Mouse (Mus musculus): ENCODE results near the gene Chrnb4. TPM values are rescaled to one million over a fixed set of nuclear protein-coding genes. Genes with fewer than 3 reads are reported as not detected.

The Chrnb4 gene
- polyA plus RNA-seq, 1 experiment from 2014 or later = 0.59 TPM

GRCm38 (mm10) chr9:55003609-55004008, 45.0 kb downstream of the Chrnb4 start:
- 72% methylated on average over 4 of the region's 4 CpGs for WGBS
- no peak for DNase-seq (ENCODE audit: low spot score)
- no peaks in the 10 kb centered on the region for H3K4me1 ChIP-seq
- no peak overlapping the region for H3K4me3 ChIP-seq
- no peaks in the 10 kb centered on the region for H3K36me3 ChIP-seq
- H3K27ac ChIP-seq = no peak overlapping the region
- no peaks in the 10 kb centered on the region for H3K27me3 ChIP-seq (ENCODE audit: insufficient read depth, poor library complexity, severe bottlenecking)
- no peaks in the 10 kb centered on the region for H3K9me3 ChIP-seq

- no peaks in the 10 kb centered on the region for H3K36me3 ChIP-seq
- H3K27ac ChIP-seq = no peak overlapping the region
- H3K9me3 ChIP-seq = no peaks in the 10 kb centered on the region
- no peaks in the 10 kb centered on the region for H3K4me1 ChIP-seq
- H3K4me3 ChIP-seq = no peak overlapping the region
- no peak for DNase-seq (ENCODE audit: low spot score)
- H3K27me3 ChIP-seq (ENCODE audit: insufficient read depth, poor library complexity, severe bottlenecking) = no peaks in the 10 kb centered on the region
- WGBS = 38% methylated on average over 3 of the region's 3 CpGs
These were observed 52.9 kb downstream of the Chrnb4 start for GRCm38 (mm10) chr9:54995645-54996044.

GRCm38 (mm10) chr9:54994381-54994780, 54.2 kb downstream of the Chrnb4 start:
- DNase-seq (ENCODE audit: low spot score) = no peak
- H3K27ac ChIP-seq = no peak overlapping the region
- H3K4me1 ChIP-seq = no peaks in the 10 kb centered on the region
- H3K27me3 ChIP-seq (ENCODE audit: insufficient read depth, poor library complexity, severe bottlenecking) = no peaks in the 10 kb centered on the region
- WGBS = 62% methylated on average over 3 of the region's 3 CpGs
- no peak overlapping the region for H3K4me3 ChIP-seq
- no peaks in the 10 kb centered on the region for H3K36me3 ChIP-seq
- no peaks in the 10 kb centered on the region for H3K9me3 ChIP-seq

GRCm38 (mm10) chr9:54990362-54990761, 58.2 kb downstream of the Chrnb4 start:
- Histone ChIP-seq H3K4me3 (no peak overlapping the region), H3K4me1 (no peaks in the 10 kb centered on the region), H3K27me3 (ENCODE audit: insufficient read depth, poor library complexity, severe bottlenecking) (no peaks in the 10 kb centered on the region), H3K9me3 (no peaks in the 10 kb centered on the region), H3K27ac (no peak overlapping the region), H3K36me3 (no peaks in the 10 kb centered on the region)
- DNase-seq (ENCODE audit: low spot score) = no peak
- 72% methylated on average over 3 of the region's 3 CpGs for WGBS

GRCm38 (mm10) chr9:54982401-54982800, 66.2 kb downstream of the Chrnb4 start:
- H3K9me3 ChIP-seq = no peaks in the 10 kb centered on the region
- peaks cover 10% of the 10 kb centered on the region; the same call in 1 of the 2 replicates for H3K4me1 ChIP-seq
- H3K27ac ChIP-seq = no peak overlapping the region
- DNase-seq (ENCODE audit: low spot score) = no peak
- 9% methylated on average over 7 of the region's 7 CpGs for WGBS
- H3K36me3 ChIP-seq = no peaks in the 10 kb centered on the region
- H3K27me3 ChIP-seq (ENCODE audit: insufficient read depth, poor library complexity, severe bottlenecking) = peaks cover 50% of the 10 kb centered on the region
- peak overlapping the region; percentile 73 for H3K4me3 ChIP-seq

GRCm38 (mm10) chr9:54981291-54982191, 67.0 kb downstream of the Chrnb4 start:
- under 1% methylated on average over 85 of the region's 85 CpGs for WGBS
- Histone ChIP-seq H3K36me3 (no peaks in the 10 kb centered on the region), H3K27ac (peak overlapping the region; percentile 30; the same call in 1 of the 2 replicates), H3K4me1 (peaks cover 10% of the 10 kb centered on the region; the same call in 1 of the 2 replicates), H3K4me3 (peak overlapping the region; percentile 73), H3K9me3 (no peaks in the 10 kb centered on the region), H3K27me3 (ENCODE audit: insufficient read depth, poor library complexity, severe bottlenecking) (peaks cover 50% of the 10 kb centered on the region)
- peak; percentile 83 for DNase-seq (ENCODE audit: low spot score)

- Histone ChIP-seq H3K4me3 (peak within 1 kb of the TSS; percentile 73), H3K4me1 (peaks cover 10% of the 10 kb centered on the region; the same call in 1 of the 2 replicates), H3K27ac (peak within 1 kb of the TSS; percentile 30; the same call in 1 of the 2 replicates), H3K36me3 (no peaks in the 10 kb centered on the region), H3K9me3 (no peaks in the 10 kb centered on the region), H3K27me3 (ENCODE audit: insufficient read depth, poor library complexity, severe bottlenecking) (peaks cover 50% of the 10 kb centered on the region)
- no peak for DNase-seq (ENCODE audit: low spot score)
- WGBS = 72% methylated on average over 8 of the region's 8 CpGs
These were observed 67.9 kb downstream of the Chrnb4 start, which contains the start of gene Chrna5 for GRCm38 (mm10) chr9:54980674-54981073. Chrna5 (plus strand) TSS chr9:54980880.

Other genes with a start within 250 kb of the Chrnb4 start
- 31.0 and 31.2 TPM in 2 replicates for gene Ireb2, start 185.0 kb downstream of the Chrnb4 start, polyA plus RNA-seq (2016; fragmentation: Nextera tagmentation; extraction: Ambion mirVana)
- gene Hykk, start 131.5 kb downstream of the Chrnb4 start, polyA plus RNA-seq (2016; fragmentation: Nextera tagmentation; extraction: Ambion mirVana) = 3.3 and 3.6 TPM in 2 replicates
- gene Psma4, start 98.0 kb downstream of the Chrnb4 start, polyA plus RNA-seq (2016; fragmentation: Nextera tagmentation; extraction: Ambion mirVana) = 269 and 307 TPM in 2 replicates
- 0.78 and 1.2 TPM in 2 replicates for gene AY074887, start 97.8 kb downstream of the Chrnb4 start, polyA plus RNA-seq (2016; fragmentation: Nextera tagmentation; extraction: Ambion mirVana)
- gene Chrna5, start 67.9 kb downstream of the Chrnb4 start, polyA plus RNA-seq (2016; fragmentation: Nextera tagmentation; extraction: Ambion mirVana) = 0.22 and 0.30 TPM in 2 replicates
- 0.16 and 0.49 TPM in 2 replicates for gene Chrna3, start 22.2 kb downstream of the Chrnb4 start, polyA plus RNA-seq (2016; fragmentation: Nextera tagmentation; extraction: Ambion mirVana)
- gene Ube2q2, start 100.1 kb upstream of the Chrnb4 start, polyA plus RNA-seq (2016; fragmentation: Nextera tagmentation; extraction: Ambion mirVana) = 31.3 and 32.3 TPM in 2 replicates
- gene Fbxo22, start 160.1 kb upstream of the Chrnb4 start, polyA plus RNA-seq (2016; fragmentation: Nextera tagmentation; extraction: Ambion mirVana) = 69.3 and 70.6 TPM in 2 replicates

All from heart, embryonic 10.5 days (tissue).